Mouse (Mus musculus) MEL (cell line): ENCODE measurements around the gene Iqcj. TPM values are rescaled to one million over a fixed set of nuclear protein-coding genes. Genes with fewer than 3 reads are reported as not detected.

Experiments used
- DNase-seq: peaks from one replicate; pipeline ENCODE4 v3.0.0; 2011; ENCODE audit warnings: low read depth, low spot score
- H3K27ac ChIP-seq: 2 replicates; pipeline ENCODE4 v1.5.1; 2012; ENCODE audit warnings: low read depth, mild to moderate bottlenecking, control low read depth, low read length, moderate library complexity; ENCODE audit not compliant: control insufficient read depth
- H3K27me3 ChIP-seq, 2 experiments: fragments of 150-350 bp in 1 of 2; sonication (generic) in 1 of 2; 2 replicates each; pipeline ENCODE4 v1.6.1; 2012; ENCODE audit warnings: low read length in 2 of 2, mild to moderate bottlenecking in 2 of 2, improper control_type of control experiment in 1 of 2, moderate library complexity in 1 of 2; ENCODE audit not compliant: insufficient read depth in 2 of 2, control insufficient read depth in 1 of 2
- H3K36me3 ChIP-seq, 2 experiments: 2 replicates each; pipeline ENCODE4 v1.6.1; 2012 to 2014; ENCODE audit warnings: low read length in 2 of 2, improper control_type of control experiment in 1 of 2, inconsistent platforms in 1 of 2, mild to moderate bottlenecking in 1 of 2; ENCODE audit not compliant: insufficient read depth in 2 of 2, control insufficient read depth in 1 of 2
- H3K4me1 ChIP-seq, 2 experiments: fragments of 150-350 bp in 1 of 2; sonication (generic) in 1 of 2; 2 replicates each; pipeline ENCODE4 v1.6.1; 2012; ENCODE audit warnings: low read length in 2 of 2, improper control_type of control experiment in 1 of 2, mild to moderate bottlenecking in 1 of 2; ENCODE audit not compliant: insufficient read depth in 2 of 2, control insufficient read depth in 1 of 2
- H3K4me3 ChIP-seq, 2 experiments: fragments of 150-350 bp in 1 of 2; sonication (generic) in 1 of 2; 2 replicates each; pipeline ENCODE4 v1.5.1; 2012; ENCODE audit warnings: low read depth in 2 of 2, low read length in 2 of 2, mild to moderate bottlenecking in 2 of 2, moderate library complexity in 2 of 2, control low read depth in 1 of 2, improper control_type of control experiment in 1 of 2; ENCODE audit not compliant: control insufficient read depth in 1 of 2, insufficient read depth in 1 of 2
- H3K79me2 ChIP-seq: 2 replicates; pipeline ENCODE4 v1.6.1; 2012; ENCODE audit warnings: mild to moderate bottlenecking, low read length, moderate library complexity; ENCODE audit not compliant: control insufficient read depth, poor library complexity, insufficient read depth
- H3K9ac ChIP-seq: 2 replicates; pipeline ENCODE4 v1.6.1; 2012; ENCODE audit warnings: low read depth, mild to moderate bottlenecking, control low read depth, low read length, moderate library complexity; ENCODE audit not compliant: control insufficient read depth, poor library complexity, severe bottlenecking
- H3K9me3 ChIP-seq: fragments of 150-350 bp; sonication (generic); replicated peaks from 2 replicates; pipeline ENCODE4 v1.6.1; 2012; ENCODE audit warnings: mild to moderate bottlenecking, low read length, improper control_type of control experiment, moderate library complexity; ENCODE audit not compliant: insufficient read depth
- GABPA ChIP-seq: IDR thresholded peaks from 2 replicates; pipeline ENCODE4 v1.6.1; 2012; ENCODE audit warnings: low read depth, mild to moderate bottlenecking, inconsistent platforms, low read length, improper control_type of control experiment, moderate library complexity
- HCFC1 ChIP-seq: IDR thresholded peaks from 2 replicates; pipeline ENCODE4 v1.6.1; 2012; ENCODE audit warnings: low read depth, mild to moderate bottlenecking, inconsistent platforms, low read length, improper control_type of control experiment, moderate library complexity
- MYB ChIP-seq: IDR thresholded peaks from 2 replicates; pipeline ENCODE4 v1.6.1; 2011; ENCODE audit warnings: mild to moderate bottlenecking, low read depth, low read length, improper control_type of control experiment
- NELFE ChIP-seq: IDR thresholded peaks from 2 replicates; pipeline ENCODE4 v1.6.1; 2011; ENCODE audit warnings: low read depth, low read length, improper control_type of control experiment
- POLR2AphosphoS2 ChIP-seq: IDR thresholded peaks from 2 replicates; pipeline ENCODE4 v1.6.1; 2011; ENCODE audit warnings: low read length, improper control_type of control experiment
- TAL1 ChIP-seq: IDR thresholded peaks from 2 replicates; pipeline ENCODE4 v1.6.1; 2012; ENCODE audit warnings: mild to moderate bottlenecking, inconsistent platforms, low read length, moderate library complexity, mixed read lengths
- TCF12 ChIP-seq: IDR thresholded peaks from 2 replicates; pipeline ENCODE4 v1.6.1; 2014; ENCODE audit warnings: low read depth, mild to moderate bottlenecking, inconsistent platforms, low read length, improper control_type of control experiment, moderate library complexity
- USF2 ChIP-seq, 2 experiments: IDR thresholded peaks; 2 replicates each; pipeline ENCODE4 v1.6.1; 2011 to 2012; ENCODE audit warnings: improper control_type of control experiment in 2 of 2, low read length in 2 of 2, borderline replicate concordance in 1 of 2, inconsistent platforms in 1 of 2, low read depth in 1 of 2, mild to moderate bottlenecking in 1 of 2; ENCODE audit not compliant: insufficient read depth in 1 of 2
- polyA plus RNA-seq, 2 experiments: library from polyadenylated mRNA; stranded (reverse) in 1 of 2; unstranded in 1 of 2; fragments of >175 nt in 1 of 2; fragments of >200 nt in 1 of 2; gene quantifications; 2 replicates each; pipeline versions ENCODE4 v1.2.1 to v1.2.4; 2012; ENCODE audit warnings: low replicate concordance in 2 of 2, low read depth in 1 of 2; ENCODE audit not compliant: insufficient read length in 2 of 2, insufficient read depth in 1 of 2, missing spikeins in 1 of 2
- total RNA-seq: library from RNA; depleted of rRNA; stranded (reverse); fragments of 300-350 nt; gene quantifications from 2 replicates; pipeline ENCODE4 v1.2.3, GENCODE M21; 2012

The Iqcj gene
- total and polyA plus RNA-seq, 3 experiments, result not detected

DNA sequence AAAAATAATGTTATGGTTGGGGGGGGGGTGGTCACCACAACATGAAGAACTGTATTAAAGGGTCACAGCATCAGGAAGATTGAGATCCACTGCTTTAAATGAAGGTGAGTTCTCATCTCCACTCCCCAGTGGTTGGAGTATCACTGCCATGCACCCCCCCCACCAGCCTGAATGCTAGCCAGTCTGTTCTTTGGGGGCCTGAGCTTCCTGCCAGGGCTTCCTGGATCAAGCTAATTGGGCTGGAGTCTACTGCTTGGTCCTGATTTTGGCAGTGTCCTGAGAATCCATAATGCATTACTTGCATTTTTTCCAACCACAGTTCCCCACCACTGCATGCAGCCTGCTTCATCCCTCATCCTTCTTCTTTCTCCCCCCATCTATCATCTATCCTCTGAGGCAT is 68.7 kb downstream of the Iqcj start:
- Histone ChIP-seq H3K9ac (no peak overlapping the region), H3K27ac (no peak overlapping the region), H3K4me1 (no peaks in the 10 kb centered on the region), H3K27me3 (no peaks in the 10 kb centered on the region), H3K79me2 (no peaks in the 10 kb centered on the region), H3K36me3 (no peaks in the 10 kb centered on the region), H3K4me3 (no peak overlapping the region), H3K9me3 (no peaks in the 10 kb centered on the region)
- no peak for DNase-seq
- TF ChIP-seq TAL1 (no peak), GABPA (no peak), HCFC1 (no peak), NELFE (no peak)

DNA sequence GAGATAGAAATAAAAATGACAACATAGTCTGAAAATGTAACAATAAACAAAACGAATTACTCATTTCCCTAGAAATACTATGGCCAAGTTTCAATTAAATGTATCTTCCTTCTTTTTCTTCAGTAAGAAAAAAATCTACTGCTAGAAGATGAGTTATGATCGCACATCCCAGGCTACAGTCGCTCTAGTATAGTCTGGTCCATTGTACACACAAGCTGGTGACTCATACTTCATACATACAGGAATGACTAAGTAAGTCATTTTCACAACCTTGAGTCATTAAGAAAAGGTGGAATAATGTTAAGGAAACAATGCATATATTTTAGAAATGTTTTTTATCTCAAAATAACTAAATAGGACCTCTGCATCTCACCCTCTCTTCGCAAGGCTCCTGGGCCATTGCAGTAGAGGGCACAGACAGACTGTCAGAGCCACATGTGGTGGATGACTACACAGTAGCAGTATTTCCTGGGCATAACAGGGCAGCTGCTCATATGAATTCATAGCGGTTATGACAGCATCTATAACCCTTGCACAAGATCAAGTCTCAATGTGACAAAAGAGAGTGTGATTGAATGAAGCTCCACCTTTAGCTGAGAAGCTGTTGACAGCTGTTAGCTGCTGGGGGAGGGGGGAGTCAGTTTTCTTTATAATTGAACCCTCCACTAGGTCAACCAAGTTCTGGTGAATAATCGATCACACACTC is 70.1 kb downstream of the Iqcj start:
- H3K4me1 ChIP-seq, result no peaks in the 10 kb centered on the region
- H3K27ac ChIP-seq, result no peak overlapping the region
- H3K9me3 ChIP-seq, result no peaks in the 10 kb centered on the region
- DNase-seq, result no peak
- TF ChIP-seq TAL1 (no peak), POLR2AphosphoS2 (no peak)
- no peaks in the 10 kb centered on the region for H3K79me2 ChIP-seq
- no peaks in the 10 kb centered on the region for H3K36me3 ChIP-seq
- H3K27me3 ChIP-seq, result no peaks in the 10 kb centered on the region
- no peak overlapping the region for H3K4me3 ChIP-seq
- no peak overlapping the region for H3K9ac ChIP-seq

DNA sequence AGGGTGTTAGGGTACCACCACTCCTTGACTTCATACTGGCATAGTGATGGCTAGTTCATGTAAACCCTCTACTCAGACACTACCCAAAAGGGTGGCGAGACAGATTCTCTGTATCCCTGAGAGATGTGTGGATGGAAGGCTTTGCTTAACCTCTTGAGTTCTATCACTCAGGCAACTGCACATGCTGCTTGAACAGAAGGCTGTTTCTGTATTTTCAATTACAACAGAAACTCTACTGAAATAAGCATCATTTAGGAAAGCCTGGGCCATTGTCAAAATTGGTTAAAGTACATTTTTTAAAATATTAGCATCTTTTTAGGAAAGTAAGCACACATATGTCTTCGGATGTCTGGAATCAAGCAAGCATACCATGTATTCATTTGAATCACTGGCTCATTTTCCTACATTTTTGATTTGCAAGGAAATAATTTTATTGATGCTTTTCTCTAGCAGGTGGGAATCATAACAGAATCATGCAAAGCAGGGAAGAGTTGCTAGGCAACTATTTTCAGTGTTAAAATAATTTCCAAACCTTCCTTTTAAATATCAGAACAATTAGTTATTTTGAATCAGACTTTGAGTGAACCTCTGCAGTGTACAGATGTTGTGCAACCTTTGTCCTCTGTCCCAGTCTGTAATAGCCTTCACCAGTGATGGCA is 82.4 kb downstream of the Iqcj start:
- Histone ChIP-seq H3K4me3 (no peak overlapping the region), H3K79me2 (no peaks in the 10 kb centered on the region), H3K27me3 (no peaks in the 10 kb centered on the region), H3K36me3 (no peaks in the 10 kb centered on the region), H3K4me1 (no peaks in the 10 kb centered on the region), H3K27ac (no peak overlapping the region)
- DNase-seq, result no peak
- TF ChIP-seq USF2 (IDR thresholded peaks at IDR 0.05; ENCODE audit: borderline replicate concordance in 1 of 2, insufficient read depth in 1 of 2, low read depth in 1 of 2, low read length in 2 of 2) (no peak), HCFC1 (no peak), TCF12 (no peak), MYB (no peak), TAL1 (no peak)
- TF ChIP-seq, all 39 proteins: peak for 0
- H3K9ac ChIP-seq, result no peak overlapping the region
- no peaks in the 10 kb centered on the region for H3K9me3 ChIP-seq
